Mouse (Mus musculus) myocyte (in vitro differentiated cells): ENCODE data around the gene Pdzd2.

Experiments
- CEBPB ChIP-seq: IDR thresholded peaks from 2 replicates; pipeline ENCODE4 v1.6.1; 2011; ENCODE audit warnings: mild to moderate bottlenecking, moderate library complexity; ENCODE audit not compliant: poor library complexity, insufficient read depth, severe bottlenecking
- E2F4 ChIP-seq: IDR thresholded peaks from one replicate; pipeline ENCODE4 v1.6.1; 2011; ENCODE audit warnings: mild to moderate bottlenecking, control low read depth, moderate library complexity; ENCODE audit not compliant: insufficient read depth
- MAX ChIP-seq: IDR thresholded peaks from one replicate; pipeline ENCODE4 v1.6.1; 2011; ENCODE audit warnings: low read depth, mild to moderate bottlenecking, control low read depth
- POLR2A ChIP-seq: IDR thresholded peaks from one replicate; pipeline ENCODE4 v1.6.1; 2011; ENCODE audit warnings: low read depth, mild to moderate bottlenecking, control low read depth, moderate library complexity; ENCODE audit not compliant: insufficient read length
- POLR2AphosphoS2 ChIP-seq: IDR thresholded peaks from one replicate; pipeline ENCODE4 v1.6.1; 2011; ENCODE audit warnings: low read depth, control low read depth; ENCODE audit not compliant: insufficient read length
- TCF12 ChIP-seq: IDR thresholded peaks from one replicate; pipeline ENCODE4 v1.6.1; 2011; ENCODE audit warnings: mild to moderate bottlenecking, control low read depth; ENCODE audit not compliant: poor library complexity, insufficient read depth, severe bottlenecking
- USF1 ChIP-seq: IDR thresholded peaks from one replicate; pipeline ENCODE4 v1.6.1; 2011; ENCODE audit warnings: low read depth, mild to moderate bottlenecking, control low read depth, moderate library complexity

- TF ChIP-seq POLR2A (no peak), USF1 (no peak), MAX (no peak), TCF12 (no peak), E2F4 (no peak), CEBPB (no peak), POLR2AphosphoS2 (no peak)
These were observed 398.3 kb downstream of the Pdzd2 start for GRCm38 (mm10) chr15:12341401-12341758.
